Mouse (Mus musculus) megakaryocyte, embryonic 14.5 days (primary cell): Measurements from ENCODE around the gene 4921536K21Rik.

Experiments used
- FLI1 ChIP-seq: IDR thresholded peaks from 2 replicates; pipeline ENCODE4 v1.6.1; 2012; ENCODE audit warnings: low read length, inconsistent platforms, mixed read lengths
- GATA1 ChIP-seq: IDR thresholded peaks from 3 replicates; pipeline ENCODE4 v1.6.1; 2012; ENCODE audit warnings: mixed read lengths, low read length, inconsistent platforms, borderline replicate concordance

GRCm38 (mm10) chr11:3930019-3930418 lies 35.1 kb upstream of the 4921536K21Rik start:
- TF ChIP-seq GATA1 (no peak), FLI1 (no peak)
